Mouse (Mus musculus) testis, adult 2 months (tissue): ENCODE measurements at regions not wholly inside any gene's neighbourhood (a gene's known extent, or its start where the extent isn't known, plus 50 kb on each side); places are given as distances from the start of the nearest gene placed in this dataset.

ENCODE experiments used
- CTCF ChIP-seq: fragments of 200-500 bp; IDR thresholded peaks from 2 replicates; pipeline ENCODE4 v1.5.1; 2012; ENCODE audit warnings: low read depth, mild to moderate bottlenecking, inconsistent platforms, low read length, moderate library complexity; ENCODE audit not compliant: control insufficient read depth, insufficient read depth, insufficient replicate concordance
- POLR2A ChIP-seq: fragments of 200-500 bp; IDR thresholded peaks from 2 replicates; pipeline ENCODE4 v1.6.1; 2012; ENCODE audit warnings: low read depth, mild to moderate bottlenecking, inconsistent platforms, low read length, moderate library complexity; ENCODE audit not compliant: control insufficient read depth

GRCm38 (mm10) chr9:14003163-14003562 lies 175.6 kb downstream of the Fam76b start:
- TF ChIP-seq POLR2A (no peak), CTCF (no peak)
